Mouse (Mus musculus): ENCODE measurements around the gene Morc3.
A peak's percentile ranks its signal among the peaks of the same experiment; 100 is the strongest.

Morc3 gene

GRCm38 (mm10) chr16:93884086-93884721, 52.3 kb downstream of the Morc3 start:
- peak; percentile 32 to 35 for DNase-seq

- DNase-seq, result no peak
Observed at GRCm38 (mm10) chr16:93884722-93885113, 52.8 kb downstream of the Morc3 start.

GRCm38 (mm10) chr16:93888481-93888880, 56.6 kb downstream of the Morc3 start:
- peak in 1 of 2 experiments; percentile 12 for DNase-seq

- peak in 1 of 2 experiments; percentile 4 for DNase-seq
Observed at GRCm38 (mm10) chr16:93890948-93891604, 59.2 kb downstream of the Morc3 start.

- DNase-seq, result peak in 1 of 2 experiments; percentile 5
Observed at GRCm38 (mm10) chr16:93893285-93893684, 61.4 kb downstream of the Morc3 start.

- DNase-seq, result peak in 1 of 2 experiments; percentile 16
Observed at GRCm38 (mm10) chr16:93903027-93903426, 71.1 kb downstream of the Morc3 start.

- peak; percentile 55 to 69 for DNase-seq
Observed at GRCm38 (mm10) chr16:93906156-93907014, 74.5 kb downstream of the Morc3 start.

GRCm38 (mm10) chr16:93907761-93908160, 75.8 kb downstream of the Morc3 start:
- no peak for DNase-seq

GRCm38 (mm10) chr16:93908196-93908595, 76.3 kb downstream of the Morc3 start:
- no peak for DNase-seq

- DNase-seq, result no peak
Observed at GRCm38 (mm10) chr16:93909936-93910335, 78.0 kb downstream of the Morc3 start.

- no peak for DNase-seq
Observed at GRCm38 (mm10) chr16:93910735-93911665, 79.1 kb downstream of the Morc3 start.

- no peak for DNase-seq
Observed at GRCm38 (mm10) chr16:93912158-93912557, 80.2 kb downstream of the Morc3 start.

GRCm38 (mm10) chr16:93912808-93913207, 80.9 kb downstream of the Morc3 start:
- DNase-seq, result no peak

GRCm38 (mm10) chr16:93913881-93914576, 82.1 kb downstream of the Morc3 start:
- DNase-seq, result peak in 1 of 2 experiments; percentile 47

- peak; percentile 61 to 76 for DNase-seq
Observed at GRCm38 (mm10) chr16:93915338-93915849, 83.5 kb downstream of the Morc3 start.

GRCm38 (mm10) chr16:93917712-93918678, 86.1 kb downstream of the Morc3 start:
- DNase-seq, result peak; percentile 78 to 89

- no peak for DNase-seq
Observed at GRCm38 (mm10) chr16:93918679-93919060, 86.7 kb downstream of the Morc3 start.

- DNase-seq, result no peak
Observed at GRCm38 (mm10) chr16:93919189-93919588, 87.3 kb downstream of the Morc3 start.

- DNase-seq, result no peak
Observed at GRCm38 (mm10) chr16:93920673-93921072, 88.8 kb downstream of the Morc3 start.

- DNase-seq, result no peak
Observed at GRCm38 (mm10) chr16:93922835-93923389, 91.0 kb downstream of the Morc3 start.
